In the genomic region with DNA sequence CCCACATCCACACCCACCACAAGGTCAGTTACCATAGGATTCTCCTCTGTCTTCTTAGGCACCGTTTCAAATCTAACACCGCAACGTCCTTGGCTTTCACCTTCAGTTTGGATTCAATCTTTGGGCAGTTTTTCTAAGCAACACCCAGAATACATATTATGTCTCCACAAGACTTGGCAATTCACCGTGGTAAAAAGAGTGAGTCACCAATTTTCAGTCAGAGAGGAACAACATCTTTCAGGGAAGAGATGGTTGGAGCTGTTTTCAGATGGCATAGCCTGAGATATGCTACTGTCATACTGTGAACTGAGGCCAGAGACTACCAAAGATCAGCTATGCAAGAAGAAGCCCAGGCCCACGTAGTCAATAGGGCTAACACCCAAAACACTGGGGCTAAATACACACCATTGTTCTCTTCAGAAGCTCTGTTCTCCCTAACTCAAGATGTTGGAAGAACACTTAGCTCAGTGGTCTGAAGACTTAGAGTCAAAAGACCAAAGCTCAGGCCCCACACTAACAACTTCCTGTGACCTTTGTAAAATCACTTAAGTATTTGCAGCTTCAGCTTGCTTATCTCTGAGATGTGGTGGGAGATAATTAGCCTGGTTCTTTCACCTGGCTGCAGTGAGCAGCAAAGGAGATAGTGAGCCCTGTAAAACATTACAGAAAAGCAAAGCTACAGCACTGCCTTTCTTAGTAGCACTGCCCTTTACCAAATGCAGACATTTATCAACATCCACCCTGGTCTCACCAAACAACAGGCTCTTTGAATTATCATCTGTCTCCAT, we compare ENCODE assay signal across 19 mouse cellular contexts. TPM values are rescaled to one million over a fixed set of nuclear protein-coding genes. Genes with fewer than 3 reads are reported as not detected.
A peak's percentile ranks its signal among the peaks of the same experiment; 100 is the strongest.
DNase-seq lines count a peak whose midpoint lies in the region; ATAC-seq lines count a peak whose summit lies in the region.
"Had no signal": no experiment of that assay in that cellular context is flagged by ENCODE, and none has a peak within 500 bp of the region (broad histone marks: within the 10 kb centered on the region; RNA-seq: fewer than 3 reads in every experiment).

No protein-coding gene starts in this region.

- H3K27me3 ChIP-seq in heart, embryonic 12.5 days (replicated peaks): no peaks in the 10 kb centered on the region
- H3K27me3 ChIP-seq in heart, embryonic 10.5 days (ENCODE audit: insufficient read depth, poor library complexity, severe bottlenecking): no peaks in the 10 kb centered on the region
- H3K27me3 ChIP-seq in embryonic facial prominence, embryonic 10.5 days (replicated peaks; ENCODE audit: low read depth, poor library complexity, severe bottlenecking): no peaks in the 10 kb centered on the region
- H3K27me3 ChIP-seq: embryonic facial prominence, embryonic 15.5 days; forebrain, embryonic 15.5 days; lung, embryonic 15.5 days; midbrain, embryonic 15.5 days; Patski had no signal

- H3K4me1 ChIP-seq in heart, embryonic 12.5 days (replicated peaks): peaks cover 16% of the 10 kb centered on the region
- peaks cover 16% of the 10 kb centered on the region for H3K4me1 ChIP-seq in heart, embryonic 10.5 days
- H3K4me1 ChIP-seq in embryonic facial prominence, embryonic 10.5 days: 0 out of 2 replicates have a peak, but pooled peaks cover 5% of the 10 kb centered on the region
- H3K4me1 ChIP-seq: embryonic facial prominence, embryonic 15.5 days; forebrain, embryonic 15.5 days; hindbrain, embryonic 10.5 days; liver, embryonic 13.5 days; lung, embryonic 15.5 days; midbrain, embryonic 15.5 days had no signal

- no peak overlapping the region for H3K9ac ChIP-seq in heart, embryonic 12.5 days
- H3K9ac ChIP-seq: embryonic facial prominence, embryonic 15.5 days; forebrain, embryonic 15.5 days; liver, embryonic 13.5 days; lung, embryonic 15.5 days; midbrain, embryonic 15.5 days had no signal

- DNase-seq in heart, embryonic 10.5 days (ENCODE audit: low spot score): no peak
- DNase-seq in 3T3-L1 (ENCODE audit: low read depth, low spot score): peak; percentile 73
- DNase-seq in induced T-regulatory cell, adult 2 months (ENCODE audit: low read depth): peak; percentile 50
- DNase-seq in thymus, postnatal 4 days: no peak
- DNase-seq in embryonic facial prominence, embryonic 10.5 days (ENCODE audit: low spot score): no peak
- DNase-seq: cerebellum, postnatal 10 days; liver, embryonic 13.5 days had no signal

- H3K4me3 ChIP-seq in heart, embryonic 12.5 days: no peak overlapping the region
- no peak overlapping the region for H3K4me3 ChIP-seq in heart, embryonic 10.5 days
- H3K4me3 ChIP-seq in embryonic facial prominence, embryonic 10.5 days: no peak overlapping the region
- H3K4me3 ChIP-seq: embryonic facial prominence, embryonic 15.5 days; forebrain, embryonic 15.5 days; hindbrain, embryonic 10.5 days; liver, embryonic 13.5 days; lung, embryonic 15.5 days; midbrain, embryonic 15.5 days had no signal

- 0 out of 2 replicates have a peak overlapping the region, but pooled peaks have one; percentile 16 for H3K27ac ChIP-seq in heart, embryonic 12.5 days (ENCODE audit: poor library complexity, severe bottlenecking)
- H3K27ac ChIP-seq in heart, embryonic 10.5 days: no peak overlapping the region
- no peak overlapping the region for H3K27ac ChIP-seq in embryonic facial prominence, embryonic 10.5 days (replicated peaks)
- H3K27ac ChIP-seq: embryonic facial prominence, embryonic 15.5 days; forebrain, embryonic 15.5 days; hindbrain, embryonic 10.5 days; kidney, postnatal 0 days; liver, embryonic 13.5 days; lung, embryonic 15.5 days; midbrain, embryonic 15.5 days had no signal

- WGBS in heart, embryonic 12.5 days: 77% methylated on average over 5 of the region's 5 CpGs
- WGBS in heart, embryonic 10.5 days: 81% methylated on average over 5 of the region's 5 CpGs
- WGBS in embryonic facial prominence, embryonic 10.5 days: 82% methylated on average over 5 of the region's 5 CpGs

- H3K9me3 ChIP-seq in heart, embryonic 12.5 days (replicated peaks): no peaks in the 10 kb centered on the region
- H3K9me3 ChIP-seq in heart, embryonic 10.5 days: no peaks in the 10 kb centered on the region
- H3K9me3 ChIP-seq in embryonic facial prominence, embryonic 10.5 days: no peaks in the 10 kb centered on the region
- H3K9me3 ChIP-seq: embryonic facial prominence, embryonic 15.5 days; forebrain, embryonic 15.5 days; hindbrain, embryonic 10.5 days; liver, embryonic 13.5 days; lung, embryonic 15.5 days; midbrain, embryonic 15.5 days had no signal

- no peak for ATAC-seq in heart, embryonic 12.5 days (ENCODE audit: insufficient number of reproducible peaks, low FRiP score)
- ATAC-seq in CD4-positive, CD25-positive, alpha-beta regulatory T cell, adult 4 months: peak; percentile 83
- ATAC-seq in granulocyte monocyte progenitor cell, adult 5-6 weeks (replicated peaks; ENCODE audit: poor library complexity, severe bottlenecking): no peak
- ATAC-seq: forebrain, embryonic 15.5 days; midbrain, embryonic 15.5 days; Patski had no signal

- no peak overlapping the region for H3K4me2 ChIP-seq in heart, embryonic 12.5 days
- H3K4me2 ChIP-seq: embryonic facial prominence, embryonic 15.5 days; forebrain, embryonic 15.5 days; liver, embryonic 13.5 days; lung, embryonic 15.5 days; midbrain, embryonic 15.5 days had no signal

- H3K36me3 ChIP-seq in heart, embryonic 12.5 days: no peaks in the 10 kb centered on the region
- no peaks in the 10 kb centered on the region for H3K36me3 ChIP-seq in heart, embryonic 10.5 days
- H3K36me3 ChIP-seq in embryonic facial prominence, embryonic 10.5 days (replicated peaks): no peaks in the 10 kb centered on the region
- H3K36me3 ChIP-seq: embryonic facial prominence, embryonic 15.5 days; forebrain, embryonic 15.5 days; hindbrain, embryonic 10.5 days; liver, embryonic 13.5 days; lung, embryonic 15.5 days; midbrain, embryonic 15.5 days had no signal

RNA-seq across cellular contexts. Expression of gene 1110002E22Rik, which starts 37.1 kb away (rescaled TPM):
- 12.1 and 12.4 TPM in 2 replicates for polyA plus RNA-seq in heart, embryonic 12.5 days (2016; fragmentation: Nextera tagmentation; extraction: Ambion mirVana)
- 3.2 and 6.8 TPM in 2 replicates for polyA plus RNA-seq in heart, embryonic 10.5 days (2016; fragmentation: Nextera tagmentation; extraction: Ambion mirVana)
- not detected for polyA plus RNA-seq in CD4-positive, CD25-positive, alpha-beta regulatory T cell, adult 4 months (2017; shearing (Covaris generic))
- not detected in 2 replicates for total RNA-seq in granulocyte monocyte progenitor cell, adult 5-6 weeks (2014; fragmentation: Nextera tagmentation)
- total RNA-seq in granulocyte monocyte progenitor cell, adult 5-6 weeks (2017): not detected in 2 replicates
- polyA plus RNA-seq in embryonic facial prominence, embryonic 10.5 days (2016; fragmentation: Nextera tagmentation; extraction: Ambion mirVana): 0.04 and 0.05 TPM in 2 replicates
- total RNA-seq: megakaryocyte progenitor cell, adult 5-6 weeks had no signal

RNA-seq across cellular contexts. Expression of gene Gm5105, which starts 39.4 kb away (rescaled TPM):
- polyA plus RNA-seq in heart, embryonic 12.5 days (2016; fragmentation: Nextera tagmentation; extraction: Ambion mirVana): 0.27 and 0.73 TPM in 2 replicates
- polyA plus RNA-seq in heart, embryonic 10.5 days (2016; fragmentation: Nextera tagmentation; extraction: Ambion mirVana): 0.20 TPM in 1 of 2 replicates, not detected in the other
- polyA plus RNA-seq in CD4-positive, CD25-positive, alpha-beta regulatory T cell, adult 4 months (2017; shearing (Covaris generic)): not detected
- not detected in 2 replicates for total RNA-seq in granulocyte monocyte progenitor cell, adult 5-6 weeks (2014; fragmentation: Nextera tagmentation)
- not detected in 2 replicates for total RNA-seq in granulocyte monocyte progenitor cell, adult 5-6 weeks (2017)
- polyA plus RNA-seq in embryonic facial prominence, embryonic 10.5 days (2016; fragmentation: Nextera tagmentation; extraction: Ambion mirVana): 0.09 TPM in 1 of 2 replicates, not detected in the other
- total RNA-seq: megakaryocyte progenitor cell, adult 5-6 weeks had no signal
- polyA plus RNA-seq: hindbrain, embryonic 10.5 days; limb, embryonic 11.5 days; liver, embryonic 13.5 days had no signal

RNA-seq across cellular contexts. Expression of gene Dapp1, which starts 46.4 kb away (rescaled TPM):
- 14.8 and 15.1 TPM in 2 replicates for polyA plus RNA-seq in heart, embryonic 12.5 days (2016; fragmentation: Nextera tagmentation; extraction: Ambion mirVana)
- 8.7 and 9.3 TPM in 2 replicates for polyA plus RNA-seq in heart, embryonic 10.5 days (2016; fragmentation: Nextera tagmentation; extraction: Ambion mirVana)
- polyA plus RNA-seq in CD4-positive, CD25-positive, alpha-beta regulatory T cell, adult 4 months (2017; shearing (Covaris generic)): 10 to 100 TPM; 74.5 to 78.4 TPM
- 116 and 120 TPM in 2 replicates for total RNA-seq in granulocyte monocyte progenitor cell, adult 5-6 weeks (2014; fragmentation: Nextera tagmentation)
- 125 and 126 TPM in 2 replicates for total RNA-seq in granulocyte monocyte progenitor cell, adult 5-6 weeks (2017)
- 2.1 and 2.3 TPM in 2 replicates for polyA plus RNA-seq in embryonic facial prominence, embryonic 10.5 days (2016; fragmentation: Nextera tagmentation; extraction: Ambion mirVana)

Comparison
In these comparisons a context has a peak if more than half of its experiments do, and no peak if none do; other contexts are left out.
1. DNase-seq: peak in 3T3-L1 (single experiment) and induced T-regulatory cell, adult 2 months (single experiment); none in heart, embryonic 10.5 days (single experiment), thymus, postnatal 4 days (single experiment) and embryonic facial prominence, embryonic 10.5 days (single experiment).